Mouse (Mus musculus) gastrocnemius, postnatal 4 days (tissue): ENCODE measurements around the gene Eef2k. TPM values are rescaled to one million over a fixed set of nuclear protein-coding genes. Genes with fewer than 3 reads are reported as not detected.

Source experiments
- DNase-seq, 2 experiments: peaks; one replicate each; pipeline ENCODE4 v3.0.0; 2021 to 2022; ENCODE audit warnings: low spot score in 2 of 2, mixed read lengths in 2 of 2
- total RNA-seq, 2 experiments: library from RNA; stranded (reverse); gene quantifications; 2 replicates each; pipeline ENCODE4 v1.2.3; 2021

The Eef2k gene
- total RNA-seq, 2 experiments from 2014 or later, result 77.1 TPM

- DNase-seq, result peak in 1 of 2 experiments; percentile 15
These were observed 1.3 kb downstream of the Eef2k start for GRCm38 (mm10) chr7:120843852-120844435.

- no peak for DNase-seq
These were observed 2.1 kb downstream of the Eef2k start for GRCm38 (mm10) chr7:120844689-120845088.

- DNase-seq, result no peak
These were observed 6.3 kb downstream of the Eef2k start for GRCm38 (mm10) chr7:120848831-120849512.

- no peak for DNase-seq
These were observed 7.5 kb downstream of the Eef2k start for GRCm38 (mm10) chr7:120850165-120850564.

GRCm38 (mm10) chr7:120859854-120860253 lies 17.2 kb downstream of the Eef2k start:
- no peak for DNase-seq

GRCm38 (mm10) chr7:120860799-120861487 lies 18.3 kb downstream of the Eef2k start:
- no peak for DNase-seq

- DNase-seq, result no peak
These were observed 18.9 kb downstream of the Eef2k start for GRCm38 (mm10) chr7:120861488-120862047.

GRCm38 (mm10) chr7:120862196-120862595 lies 19.6 kb downstream of the Eef2k start:
- no peak for DNase-seq

- DNase-seq, result no peak
These were observed 20.0 kb downstream of the Eef2k start for GRCm38 (mm10) chr7:120862626-120863025.

- DNase-seq, result no peak
These were observed 20.8 kb downstream of the Eef2k start for GRCm38 (mm10) chr7:120863476-120863875.

- peak in 1 of 2 experiments; percentile 30 for DNase-seq
These were observed 22.5 kb downstream of the Eef2k start for GRCm38 (mm10) chr7:120865100-120865499.

GRCm38 (mm10) chr7:120865832-120866231 lies 23.2 kb downstream of the Eef2k start:
- DNase-seq, result peak in 1 of 2 experiments; percentile 38

GRCm38 (mm10) chr7:120866684-120867083 lies 24.1 kb downstream of the Eef2k start:
- DNase-seq, result no peak

GRCm38 (mm10) chr7:120867720-120868119 lies 25.1 kb downstream of the Eef2k start:
- no peak for DNase-seq

GRCm38 (mm10) chr7:120869883-120870282 lies 27.3 kb downstream of the Eef2k start:
- DNase-seq, result no peak

GRCm38 (mm10) chr7:120870431-120871008 lies 27.9 kb downstream of the Eef2k start:
- DNase-seq, result peak in 1 of 2 experiments; percentile 33

GRCm38 (mm10) chr7:120873083-120873482 lies 30.5 kb downstream of the Eef2k start:
- DNase-seq, result no peak

- no peak for DNase-seq
These were observed 31.4 kb downstream of the Eef2k start for GRCm38 (mm10) chr7:120874021-120874420.

GRCm38 (mm10) chr7:120874764-120875539 lies 32.3 kb downstream of the Eef2k start:
- DNase-seq, result no peak

- DNase-seq, result no peak
These were observed 33.1 kb downstream of the Eef2k start for GRCm38 (mm10) chr7:120875540-120876388.
